Mouse (Mus musculus) E14TG2a.4 (cell line): ENCODE measurements around the gene Dusp14.

Experiments used
- CTCF ChIP-seq: conservative IDR thresholded peaks from 2 replicates; pipeline ENCODE4 v1.5.1; 2014; ENCODE audit warnings: low read length
- NANOG ChIP-seq: IDR thresholded peaks from 2 replicates; pipeline ENCODE4 v1.6.1; 2014; ENCODE audit warnings: borderline replicate concordance, low read length, mixed read lengths

DNA sequence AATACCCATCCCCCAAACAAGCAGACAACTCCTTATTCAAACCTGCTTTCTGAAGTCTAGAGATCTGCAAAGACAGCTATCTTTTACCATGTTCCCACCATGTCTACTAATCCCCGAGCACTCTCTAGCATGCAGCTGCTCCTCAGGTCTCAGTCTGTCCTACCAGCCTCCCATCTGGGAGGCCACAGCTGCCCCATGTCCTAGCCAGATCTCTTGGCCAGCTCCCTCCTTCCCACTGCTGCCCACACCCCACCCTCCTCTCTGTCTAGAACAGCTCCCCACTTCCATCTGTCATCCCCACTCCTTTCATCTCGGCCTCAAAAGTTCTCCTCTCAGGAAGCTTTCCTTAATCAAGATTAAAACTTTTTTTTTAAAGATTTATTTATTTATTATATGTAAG lies 7.9 kb upstream of the Dusp14 start:
- TF ChIP-seq CTCF (no peak), NANOG (no peak)
